Mouse (Mus musculus): ENCODE measurements at regions not wholly inside any gene's neighbourhood (a gene's known extent, or its start where the extent isn't known, plus 50 kb on each side); places are given as distances from the start of the nearest gene placed in this dataset.

GRCm38 (mm10) chr3:21977775-21978174 is 98.7 kb upstream of the Tbl1xr1 start:
- H3K4me1 ChIP-seq, result peaks cover 14% of the 10 kb centered on the region
- WGBS, result 36% methylated on average over 1 of the region's 1 CpGs
- H3K27ac ChIP-seq, result no peak overlapping the region
- H3K4me3 ChIP-seq, result no peak overlapping the region
- H3K9me3 ChIP-seq, result no peaks in the 10 kb centered on the region
- no peak for DNase-seq (ENCODE audit: low spot score)
- no peaks in the 10 kb centered on the region for H3K27me3 ChIP-seq (ENCODE audit: insufficient read depth, poor library complexity, severe bottlenecking)
- 0 out of 2 replicates have a peak, but pooled peaks cover 4% of the 10 kb centered on the region for H3K36me3 ChIP-seq

GRCm38 (mm10) chr3:21982991-21983390 is 93.5 kb upstream of the Tbl1xr1 start:
- Histone ChIP-seq H3K36me3 (0 out of 2 replicates have a peak, but pooled peaks cover 4% of the 10 kb centered on the region), H3K4me3 (no peak overlapping the region), H3K4me1 (no peaks in the 10 kb centered on the region), H3K27ac (no peak overlapping the region), H3K9me3 (no peaks in the 10 kb centered on the region), H3K27me3 (ENCODE audit: insufficient read depth, poor library complexity, severe bottlenecking) (no peaks in the 10 kb centered on the region)
- WGBS, result 79% methylated on average over 8 of the region's 8 CpGs
- DNase-seq (ENCODE audit: low spot score), result no peak

GRCm38 (mm10) chr3:21983993-21984725 is 92.3 kb upstream of the Tbl1xr1 start:
- Histone ChIP-seq H3K4me3 (no peak overlapping the region), H3K27me3 (ENCODE audit: insufficient read depth, poor library complexity, severe bottlenecking) (no peaks in the 10 kb centered on the region), H3K36me3 (0 out of 2 replicates have a peak, but pooled peaks cover 4% of the 10 kb centered on the region), H3K9me3 (no peaks in the 10 kb centered on the region), H3K27ac (no peak overlapping the region), H3K4me1 (no peaks in the 10 kb centered on the region)
- no peak for DNase-seq (ENCODE audit: low spot score)
- 40% methylated on average over 2 of the region's 2 CpGs for WGBS

GRCm38 (mm10) chr3:21984807-21985206 is 91.6 kb upstream of the Tbl1xr1 start:
- no peak for DNase-seq (ENCODE audit: low spot score)
- Histone ChIP-seq H3K36me3 (0 out of 2 replicates have a peak, but pooled peaks cover 4% of the 10 kb centered on the region), H3K4me3 (no peak overlapping the region), H3K9me3 (no peaks in the 10 kb centered on the region), H3K27ac (no peak overlapping the region), H3K27me3 (ENCODE audit: insufficient read depth, poor library complexity, severe bottlenecking) (no peaks in the 10 kb centered on the region), H3K4me1 (no peaks in the 10 kb centered on the region)
- 80% methylated on average over 2 of the region's 2 CpGs for WGBS

GRCm38 (mm10) chr3:21986164-21986892 is 90.1 kb upstream of the Tbl1xr1 start:
- no peak overlapping the region for H3K4me3 ChIP-seq
- H3K27me3 ChIP-seq (ENCODE audit: insufficient read depth, poor library complexity, severe bottlenecking), result no peaks in the 10 kb centered on the region
- H3K27ac ChIP-seq, result no peak overlapping the region
- no peaks in the 10 kb centered on the region for H3K4me1 ChIP-seq
- 0 out of 2 replicates have a peak, but pooled peaks cover 4% of the 10 kb centered on the region for H3K36me3 ChIP-seq
- H3K9me3 ChIP-seq, result no peaks in the 10 kb centered on the region
- 69% methylated on average over 5 of the region's 5 CpGs for WGBS
- DNase-seq (ENCODE audit: low spot score), result no peak

- H3K27ac ChIP-seq, result no peak overlapping the region
- H3K4me3 ChIP-seq, result no peak overlapping the region
- 88% methylated on average over 2 of the region's 2 CpGs for WGBS
Observed at GRCm38 (mm10) chr3:21986893-21987250, 89.6 kb upstream of the Tbl1xr1 start.

GRCm38 (mm10) chr3:21987455-21988009 is 88.9 kb upstream of the Tbl1xr1 start:
- no peak for DNase-seq (ENCODE audit: low spot score)
- H3K4me1 ChIP-seq, result no peaks in the 10 kb centered on the region
- no peaks in the 10 kb centered on the region for H3K27me3 ChIP-seq (ENCODE audit: insufficient read depth, poor library complexity, severe bottlenecking)
- H3K9me3 ChIP-seq, result no peaks in the 10 kb centered on the region
- no peak overlapping the region for H3K27ac ChIP-seq
- no peak overlapping the region for H3K4me3 ChIP-seq
- H3K36me3 ChIP-seq, result no peaks in the 10 kb centered on the region
- 87% methylated on average over 5 of the region's 5 CpGs for WGBS

More at GRCm38 (mm10) chr3:21986893-21987250, 89.6 kb upstream of the Tbl1xr1 start:
- H3K4me1 ChIP-seq, result no peaks in the 10 kb centered on the region
- no peaks in the 10 kb centered on the region for H3K9me3 ChIP-seq
- no peaks in the 10 kb centered on the region for H3K27me3 ChIP-seq (ENCODE audit: insufficient read depth, poor library complexity, severe bottlenecking)
- DNase-seq (ENCODE audit: low spot score), result no peak
- no peaks in the 10 kb centered on the region for H3K36me3 ChIP-seq

- Histone ChIP-seq H3K9me3 (no peaks in the 10 kb centered on the region), H3K27me3 (ENCODE audit: insufficient read depth, poor library complexity, severe bottlenecking) (no peaks in the 10 kb centered on the region), H3K27ac (no peak overlapping the region), H3K4me3 (no peak overlapping the region), H3K36me3 (no peaks in the 10 kb centered on the region), H3K4me1 (no peaks in the 10 kb centered on the region)
- 71% methylated on average over 8 of the region's 8 CpGs for WGBS
- no peak for DNase-seq (ENCODE audit: low spot score)
Observed at GRCm38 (mm10) chr3:21988010-21988531, 88.4 kb upstream of the Tbl1xr1 start.

GRCm38 (mm10) chr3:21990526-21990925 is 85.9 kb upstream of the Tbl1xr1 start:
- no peak for DNase-seq (ENCODE audit: low spot score)
- H3K36me3 ChIP-seq, result no peaks in the 10 kb centered on the region
- no peaks in the 10 kb centered on the region for H3K27me3 ChIP-seq (ENCODE audit: insufficient read depth, poor library complexity, severe bottlenecking)
- no peaks in the 10 kb centered on the region for H3K4me1 ChIP-seq
- 86% methylated on average over 4 of the region's 4 CpGs for WGBS
- H3K4me3 ChIP-seq, result no peak overlapping the region
- no peak overlapping the region for H3K27ac ChIP-seq
- no peaks in the 10 kb centered on the region for H3K9me3 ChIP-seq

GRCm38 (mm10) chr3:21991681-21992152 is 84.7 kb upstream of the Tbl1xr1 start:
- Histone ChIP-seq H3K27me3 (ENCODE audit: insufficient read depth, poor library complexity, severe bottlenecking) (no peaks in the 10 kb centered on the region), H3K27ac (no peak overlapping the region), H3K4me3 (no peak overlapping the region), H3K36me3 (no peaks in the 10 kb centered on the region), H3K9me3 (no peaks in the 10 kb centered on the region), H3K4me1 (no peaks in the 10 kb centered on the region)
- no peak for DNase-seq (ENCODE audit: low spot score)
- WGBS, result 71% methylated on average over 9 of the region's 9 CpGs

GRCm38 (mm10) chr3:21992203-21992602 is 84.2 kb upstream of the Tbl1xr1 start:
- 84% methylated on average over 5 of the region's 5 CpGs for WGBS
- no peaks in the 10 kb centered on the region for H3K36me3 ChIP-seq

GRCm38 (mm10) chr3:21993961-21994360 is 82.5 kb upstream of the Tbl1xr1 start:
- H3K36me3 ChIP-seq, result 0 out of 2 replicates have a peak, but pooled peaks cover under 1% of the 10 kb centered on the region
- DNase-seq (ENCODE audit: low spot score), result no peak

More at GRCm38 (mm10) chr3:21992203-21992602, 84.2 kb upstream of the Tbl1xr1 start:
- H3K4me1 ChIP-seq, result no peaks in the 10 kb centered on the region
- H3K9me3 ChIP-seq, result no peaks in the 10 kb centered on the region
- H3K27ac ChIP-seq, result no peak overlapping the region
- H3K4me3 ChIP-seq, result no peak overlapping the region
- H3K27me3 ChIP-seq (ENCODE audit: insufficient read depth, poor library complexity, severe bottlenecking), result no peaks in the 10 kb centered on the region
- DNase-seq (ENCODE audit: low spot score), result no peak

More at GRCm38 (mm10) chr3:21993961-21994360, 82.5 kb upstream of the Tbl1xr1 start:
- Histone ChIP-seq H3K4me1 (no peaks in the 10 kb centered on the region), H3K9me3 (no peaks in the 10 kb centered on the region), H3K27me3 (ENCODE audit: insufficient read depth, poor library complexity, severe bottlenecking) (no peaks in the 10 kb centered on the region), H3K27ac (no peak overlapping the region), H3K4me3 (no peak overlapping the region)
- WGBS, result 89% methylated on average over 2 of the region's 2 CpGs

All from heart, embryonic 10.5 days (tissue).